Mouse (Mus musculus) liver, postnatal 0 days (tissue): Measurements from ENCODE around the gene Plch2. TPM values are rescaled to one million over a fixed set of nuclear protein-coding genes. Genes with fewer than 3 reads are reported as not detected.

Experiments used
- ATAC-seq: fragments of 200-750 bp; cut with Nextera tagmentation; 2 replicates; pipeline ENCODE4 v1.8.0; 2017; ENCODE audit warnings: mild to moderate bottlenecking, moderate library complexity
- DNase-seq: peaks from one replicate; pipeline ENCODE4 v3.0.0-alpha.2; 2016
- H3K27ac ChIP-seq: fragments of 300-500 bp; sonication (generic); 2 replicates; pipeline ENCODE4 v1.5.1; 2014; ENCODE audit warnings: antibody characterized with exemption, moderate library complexity, mild to moderate bottlenecking, low read depth
- H3K27me3 ChIP-seq: fragments of 300-500 bp; sonication (generic); 2 replicates; pipeline ENCODE4 v1.6.1; 2014; ENCODE audit warnings: low read length, control low read depth, mixed read lengths; ENCODE audit not compliant: insufficient read depth
- H3K36me3 ChIP-seq: fragments of 300-500 bp; sonication (generic); replicated peaks from 2 replicates; pipeline ENCODE4 v1.6.1; 2014; ENCODE audit warnings: mild to moderate bottlenecking, control low read depth, low read length, moderate library complexity, mixed read lengths; ENCODE audit not compliant: insufficient read depth
- H3K4me1 ChIP-seq: fragments of 300-500 bp; sonication (generic); 2 replicates; pipeline ENCODE4 v1.6.1; 2014; ENCODE audit warnings: antibody characterized with exemption, mild to moderate bottlenecking, control low read depth; ENCODE audit not compliant: insufficient read depth
- H3K4me2 ChIP-seq: fragments of 300-500 bp; sonication (generic); 2 replicates; pipeline ENCODE4 v1.6.1; 2014; ENCODE audit warnings: low read depth, mild to moderate bottlenecking, low read length, moderate library complexity, mixed read lengths
- H3K4me3 ChIP-seq: fragments of 300-500 bp; sonication (generic); 2 replicates; pipeline ENCODE4 v1.5.1; 2014; ENCODE audit warnings: low read depth, low read length
- H3K9ac ChIP-seq: fragments of 300-500 bp; sonication (generic); replicated peaks from 2 replicates; pipeline ENCODE4 v1.6.1; 2014; ENCODE audit warnings: mild to moderate bottlenecking, moderate library complexity
- H3K9me3 ChIP-seq: fragments of 300-500 bp; sonication (generic); 2 replicates; pipeline ENCODE4 v1.6.1; 2016; ENCODE audit warnings: mild to moderate bottlenecking, control low read depth, low read length, mixed read lengths
- CTCF ChIP-seq: sonication (generic); IDR thresholded peaks from 2 replicates; pipeline ENCODE4 v1.5.1; 2016; ENCODE audit warnings: antibody characterized with exemption, low read depth
- EP300 ChIP-seq: IDR thresholded peaks from 2 replicates; pipeline ENCODE4 v1.6.1; 2016; ENCODE audit warnings: antibody characterized with exemption, low read depth, mild to moderate bottlenecking
- WGBS: fragments of 180-500 bp; shearing (Covaris S2); extraction: QIAGEN DNeasy Blood & Tissue Kit; methylation state at CpG from one replicate; pipeline ENCODE4 v1.1.7; 2014; ENCODE audit not compliant: insufficient replicate concordance; 5-methylcytosine and 5-hydroxymethylcytosine counted together
- polyA plus RNA-seq: library from polyadenylated mRNA; unstranded; fragments of >200 nt; fragmentation: Nextera tagmentation; extraction: Ambion mirVana; gene quantifications from 2 replicates; pipeline ENCODE4 v1.2.1, GENCODE M21; 2015

Gene Plch2
- polyA plus RNA-seq, 1 experiment from 2014 or later, result not detected

DNA sequence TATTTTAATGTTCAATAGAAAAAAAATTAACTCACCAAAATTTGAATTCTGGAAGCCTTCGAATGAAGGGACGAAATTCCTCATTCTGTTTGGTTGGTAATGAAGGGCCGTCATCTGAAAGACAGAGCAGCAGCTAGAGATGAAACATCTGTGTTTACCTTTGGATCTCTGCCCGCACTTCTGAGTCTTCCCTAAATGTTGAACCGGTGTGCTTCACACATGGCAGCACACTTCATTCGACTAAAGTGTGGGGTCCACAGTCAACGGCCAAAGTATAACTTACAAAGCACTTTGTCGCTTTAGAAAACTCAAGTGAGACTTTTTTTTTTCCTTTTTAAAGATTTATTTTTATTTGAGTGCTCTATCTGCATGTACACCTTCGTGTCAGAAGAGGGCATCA, 20.1 kb upstream of the Plch2 start:
- peaks cover 87% of the 10 kb centered on the region for H3K36me3 ChIP-seq

DNA sequence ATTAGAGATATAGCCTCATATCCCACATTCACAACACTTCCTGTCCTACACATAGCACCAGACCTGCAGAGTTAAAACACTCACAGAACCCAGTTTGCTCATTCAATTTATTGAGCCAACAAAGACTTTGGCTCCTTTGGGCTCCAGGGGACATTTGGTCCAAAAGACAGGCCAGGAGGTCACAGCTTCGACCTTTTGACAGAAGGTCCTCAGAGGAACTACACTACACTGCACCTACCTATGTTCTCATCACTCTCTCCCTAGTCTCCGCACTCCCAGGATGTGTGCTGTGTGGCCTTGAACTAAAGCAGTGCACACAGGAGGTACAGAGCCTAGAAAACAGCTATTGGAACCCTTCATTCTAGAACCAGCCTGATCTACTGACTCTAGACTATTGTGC, 19.2 kb upstream of the Plch2 start:
- peak; percentile 83 for ATAC-seq
- no peak overlapping the region for H3K27ac ChIP-seq
- H3K27me3 ChIP-seq, result no peaks in the 10 kb centered on the region
- WGBS, result 77% methylated on average over 2 of the region's 2 CpGs
- H3K4me3 ChIP-seq, result no peak overlapping the region
- H3K36me3 ChIP-seq, result peaks cover 89% of the 10 kb centered on the region
- TF ChIP-seq CTCF, result no peak
- TF ChIP-seq EP300, result no peak
- DNase-seq, result no peak
- H3K9me3 ChIP-seq, result no peaks in the 10 kb centered on the region
- no peak overlapping the region for H3K4me2 ChIP-seq
- no peak overlapping the region for H3K9ac ChIP-seq
- no peaks in the 10 kb centered on the region for H3K4me1 ChIP-seq

More for the DNA sequence above, 20.1 kb upstream of the Plch2 start:
- 82% methylated on average over 9 of the region's 9 CpGs for WGBS
- no peak overlapping the region for H3K9ac ChIP-seq
- no peaks in the 10 kb centered on the region for H3K4me1 ChIP-seq
- TF ChIP-seq CTCF, result no peak
- DNase-seq, result no peak
- no peaks in the 10 kb centered on the region for H3K9me3 ChIP-seq
- no peak overlapping the region for H3K4me3 ChIP-seq
- ATAC-seq, result no peak
- no peaks in the 10 kb centered on the region for H3K27me3 ChIP-seq
- H3K27ac ChIP-seq, result no peak overlapping the region
- no peak overlapping the region for H3K4me2 ChIP-seq

DNA sequence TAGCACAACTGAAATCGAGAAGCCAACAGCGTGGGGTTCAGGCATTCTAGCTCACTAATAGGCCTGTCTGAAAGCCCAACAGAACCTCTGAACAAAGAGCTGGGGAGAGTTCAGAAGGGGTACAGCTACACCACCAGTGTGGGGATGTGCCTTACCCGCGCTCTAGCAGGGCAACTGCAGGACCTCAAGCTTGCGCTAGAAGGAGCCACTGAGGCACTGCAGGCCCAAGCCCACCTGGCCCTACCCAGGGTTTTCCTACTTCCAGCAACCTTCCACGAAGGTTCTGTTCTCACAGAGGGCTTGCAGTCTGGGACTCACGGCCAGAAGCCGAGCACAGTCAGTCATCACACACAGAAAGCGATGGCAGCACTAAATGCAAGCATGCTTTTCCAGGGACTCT, 18.6 kb upstream of the Plch2 start:
- Histone ChIP-seq H3K9ac (0 out of 2 replicates have a peak overlapping the region, but pooled peaks have one; percentile 16), H3K27ac (peak overlapping the region; percentile 34; the same call in 1 of the 2 replicates), H3K4me2 (no peak overlapping the region), H3K36me3 (peaks cover 89% of the 10 kb centered on the region), H3K4me3 (no peak overlapping the region), H3K4me1 (no peaks in the 10 kb centered on the region), H3K9me3 (no peaks in the 10 kb centered on the region), H3K27me3 (no peaks in the 10 kb centered on the region)
- 92% methylated on average over 9 of the region's 9 CpGs for WGBS
- ATAC-seq (no peak), DNase-seq (no peak)
- TF ChIP-seq CTCF, result no peak
- no peak for TF ChIP-seq EP300

DNA sequence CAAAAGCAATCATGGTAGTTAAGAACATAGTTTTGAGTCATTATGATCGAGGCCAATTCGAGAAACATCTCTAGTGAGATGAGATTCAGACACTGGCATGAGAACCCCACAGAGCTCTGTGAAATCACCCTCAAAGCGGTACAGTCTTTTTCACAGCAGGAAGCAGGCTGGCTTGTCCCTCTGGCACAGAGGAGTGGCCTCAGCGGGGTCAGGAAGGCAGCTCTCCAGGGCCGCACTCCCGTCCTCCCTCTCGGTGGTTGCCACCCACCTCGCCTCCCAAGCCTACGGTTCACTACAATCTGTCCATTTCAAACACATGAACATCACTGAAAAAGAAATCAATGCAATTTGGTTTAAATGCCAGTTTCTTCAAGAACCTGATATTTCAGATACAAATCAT, 17.8 kb upstream of the Plch2 start:
- no peak for DNase-seq
- no peak for ATAC-seq
- Histone ChIP-seq H3K9ac (no peak overlapping the region), H3K4me3 (no peak overlapping the region), H3K36me3 (peaks cover 89% of the 10 kb centered on the region), H3K27me3 (no peaks in the 10 kb centered on the region), H3K4me2 (no peak overlapping the region), H3K4me1 (no peaks in the 10 kb centered on the region), H3K9me3 (no peaks in the 10 kb centered on the region), H3K27ac (no peak overlapping the region)
- TF ChIP-seq CTCF (no peak), EP300 (no peak)
- 78% methylated on average over 9 of the region's 9 CpGs for WGBS

DNA sequence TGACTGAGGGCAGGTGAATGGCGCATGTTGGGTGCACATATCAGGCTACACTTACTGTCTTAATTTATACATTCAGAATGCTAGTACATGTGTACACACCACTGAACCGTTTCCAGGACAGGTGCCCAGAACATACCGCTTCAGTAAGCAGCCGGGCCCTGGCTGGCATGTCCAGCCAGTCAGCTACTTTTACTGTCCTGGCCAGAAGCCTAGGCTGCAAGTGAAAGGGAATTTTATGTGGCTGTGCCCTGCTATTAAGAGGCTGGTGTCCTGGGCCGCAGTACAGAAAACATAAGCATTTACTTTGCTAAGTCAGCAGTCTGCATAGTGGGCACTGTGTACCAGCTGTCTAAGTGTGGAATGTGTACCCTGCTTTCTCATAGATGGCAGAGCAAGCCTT, 14.3 kb upstream of the Plch2 start:
- Histone ChIP-seq H3K27ac (no peak overlapping the region), H3K9me3 (no peaks in the 10 kb centered on the region), H3K9ac (no peak overlapping the region), H3K36me3 (peaks cover 70% of the 10 kb centered on the region), H3K4me1 (peaks cover 12% of the 10 kb centered on the region), H3K4me2 (no peak overlapping the region), H3K4me3 (no peak overlapping the region), H3K27me3 (no peaks in the 10 kb centered on the region)
- DNase-seq, result no peak
- no peak for ATAC-seq
- no peak for TF ChIP-seq EP300
- no peak for TF ChIP-seq CTCF
- WGBS, result 85% methylated on average over 5 of the region's 5 CpGs

DNA sequence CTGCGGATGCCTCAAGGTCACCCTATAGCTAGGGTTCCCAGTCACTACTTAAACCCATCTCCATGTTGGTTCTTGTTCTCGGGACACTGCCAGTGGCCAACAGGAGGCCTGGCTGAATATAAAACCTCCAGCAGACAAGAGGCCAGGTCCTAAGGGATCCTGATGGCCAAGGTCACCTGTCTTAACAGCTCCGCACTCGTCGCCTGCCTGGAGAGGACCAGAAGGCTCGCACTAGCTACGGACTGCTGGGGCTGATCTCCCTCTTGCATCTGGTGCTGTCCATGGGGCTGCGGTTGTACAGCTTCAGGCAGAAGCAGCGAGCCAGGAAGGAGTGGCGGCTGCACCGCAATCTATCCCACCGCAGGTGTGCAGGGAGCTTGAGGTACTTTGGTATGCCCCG, 13.6 kb upstream of the Plch2 start:
- Histone ChIP-seq H3K9ac (no peak overlapping the region), H3K27me3 (no peaks in the 10 kb centered on the region), H3K4me1 (peaks cover 12% of the 10 kb centered on the region), H3K9me3 (no peaks in the 10 kb centered on the region), H3K4me3 (no peak overlapping the region), H3K4me2 (no peak overlapping the region), H3K36me3 (peaks cover 63% of the 10 kb centered on the region), H3K27ac (no peak overlapping the region)
- no peak for ATAC-seq
- TF ChIP-seq EP300 (no peak), CTCF (no peak)
- DNase-seq, result no peak
- 92% methylated on average over 13 of the region's 13 CpGs for WGBS

DNA sequence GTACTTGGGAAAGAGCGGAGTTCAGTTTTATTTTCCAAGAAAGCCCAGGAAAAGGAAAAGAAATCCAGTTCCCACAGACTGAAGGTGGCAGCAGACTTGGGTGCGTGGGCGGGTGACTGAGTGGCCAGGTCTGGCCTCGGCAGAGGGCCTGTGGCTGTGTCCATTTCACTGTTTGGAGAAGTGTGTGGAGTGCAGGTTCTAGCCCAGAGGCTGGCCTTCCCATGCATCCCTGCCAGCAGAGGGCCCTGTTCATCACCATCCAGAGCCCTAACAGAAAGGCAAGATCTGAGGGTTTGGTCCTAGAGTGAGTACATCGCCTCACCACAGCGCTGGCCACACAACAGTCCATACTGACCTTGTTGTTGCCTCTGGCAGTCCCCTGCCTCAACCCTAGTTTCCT, 12.6 kb upstream of the Plch2 start:
- peak; percentile 54 for TF ChIP-seq CTCF
- no peak for TF ChIP-seq EP300
- no peak overlapping the region for H3K27ac ChIP-seq
- peaks cover 54% of the 10 kb centered on the region for H3K36me3 ChIP-seq
- ATAC-seq, result no peak
- no peak overlapping the region for H3K4me3 ChIP-seq
- no peak overlapping the region for H3K4me2 ChIP-seq
- H3K4me1 ChIP-seq, result peaks cover 12% of the 10 kb centered on the region
- no peak for DNase-seq
- H3K27me3 ChIP-seq, result no peaks in the 10 kb centered on the region
- 77% methylated on average over 6 of the region's 6 CpGs for WGBS
- no peaks in the 10 kb centered on the region for H3K9me3 ChIP-seq
- H3K9ac ChIP-seq, result no peak overlapping the region
